Mouse (Mus musculus): ENCODE data around the gene Taar3. TPM values are rescaled to one million over a fixed set of nuclear protein-coding genes. Genes with fewer than 3 reads are reported as not detected.

Taar3 gene
- polyA plus RNA-seq, 1 experiment = not detected

DNA sequence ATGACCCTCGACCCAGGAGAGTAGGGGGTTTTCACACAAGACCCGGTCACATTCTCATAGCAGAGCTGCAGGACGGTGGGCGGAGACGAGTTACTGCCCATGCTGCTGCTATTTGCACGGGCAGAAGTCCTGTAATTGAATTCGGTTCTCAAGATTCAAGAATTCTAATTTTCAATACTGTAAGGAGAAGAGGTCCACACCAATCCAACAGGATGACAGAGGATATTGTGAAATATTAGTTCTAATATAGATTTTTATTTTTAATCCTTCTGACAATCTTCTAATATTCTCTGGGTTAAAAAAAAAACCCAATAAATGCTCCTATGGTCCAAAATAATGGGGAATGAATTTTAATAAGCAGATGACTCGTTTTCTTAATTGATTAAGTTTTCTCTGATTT, 36.2 kb downstream of the Taar3 start, which contains the start of gene Taar6:
Gene Taar6 (minus strand): TSS at position 101 of the 400 bp plus-strand sequence.
- H3K4me3 ChIP-seq (replicated peaks; ENCODE audit: extremely low read depth, low read depth, low read length) = no peak within 1 kb of the TSS
- DNase-seq = no peak
- 72% methylated on average over 8 of the region's 8 CpGs for WGBS
- TF ChIP-seq CTCF (IDR thresholded peaks at IDR 0.05; ENCODE audit: insufficient read depth, low read length) = no peak
- no peak for TF ChIP-seq POLR2A (IDR thresholded peaks at IDR 0.05; ENCODE audit: borderline replicate concordance, extremely low read depth, low read depth, low read length)
- H3K4me1 ChIP-seq (ENCODE audit: control insufficient read depth, insufficient read depth, low read length) = no peaks in the 10 kb centered on the region

DNA sequence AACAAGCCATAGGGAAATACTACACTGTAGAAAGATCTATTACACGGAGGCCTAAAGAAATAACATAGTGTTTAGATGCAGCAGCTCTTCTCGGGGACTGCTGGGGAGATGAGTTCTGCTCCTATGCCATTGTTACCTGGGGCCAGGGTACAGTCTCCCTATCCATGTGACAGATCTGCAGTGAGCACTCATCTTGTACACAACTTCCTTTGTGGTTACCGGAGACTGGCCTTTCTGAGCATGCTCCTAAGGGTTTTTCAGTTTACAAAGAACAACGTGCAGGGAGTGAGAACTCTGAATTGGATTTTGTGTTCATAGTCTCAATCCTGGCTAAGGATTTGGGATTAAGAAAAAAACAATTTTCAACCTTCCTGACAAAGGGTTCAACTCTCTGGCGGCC, 37.1 kb downstream of the Taar3 start:
- no peaks in the 10 kb centered on the region for H3K4me1 ChIP-seq (ENCODE audit: control insufficient read depth, insufficient read depth, low read length)
- H3K4me3 ChIP-seq (replicated peaks; ENCODE audit: extremely low read depth, low read depth, low read length) = no peak overlapping the region
- no peak for DNase-seq
- whole genome bisulfite sequencing = 71% methylated on average over 5 of the region's 5 CpGs
- TF ChIP-seq CTCF (IDR thresholded peaks at IDR 0.05; ENCODE audit: insufficient read depth, low read length) (no peak), POLR2A (IDR thresholded peaks at IDR 0.05; ENCODE audit: borderline replicate concordance, extremely low read depth, low read depth, low read length) (no peak)

DNA sequence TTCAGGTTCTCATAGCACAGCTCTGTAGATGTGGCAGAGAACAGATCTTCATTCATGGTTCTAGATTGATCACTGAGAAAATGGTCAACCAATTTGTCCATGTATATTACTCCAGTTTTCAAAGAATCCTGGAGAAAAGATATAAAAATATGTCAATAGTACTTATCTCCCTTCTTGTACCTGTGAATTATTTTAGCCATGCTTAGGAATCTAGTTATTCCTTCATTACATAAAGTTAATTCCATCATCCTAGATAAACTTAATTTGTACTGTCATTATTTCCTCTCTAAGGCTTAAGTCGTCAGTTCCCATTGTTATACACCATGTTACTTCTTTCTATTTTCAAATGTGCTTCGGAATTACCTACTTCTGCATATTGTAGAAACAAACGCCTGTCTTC, 44.0 kb downstream of the Taar3 start, which contains the start of gene Taar7a:
Gene Taar7a (minus strand): TSS at position 101 of the 400 bp plus-strand sequence.
- DNase-seq = no peak
- TF ChIP-seq POLR2A (IDR thresholded peaks at IDR 0.05; ENCODE audit: borderline replicate concordance, extremely low read depth, low read depth, low read length) = no peak
- no peak for TF ChIP-seq CTCF (IDR thresholded peaks at IDR 0.05; ENCODE audit: insufficient read depth, low read length)
- Histone ChIP-seq H3K4me1 (ENCODE audit: control insufficient read depth, insufficient read depth, low read length) (no peaks in the 10 kb centered on the region), H3K4me3 (replicated peaks; ENCODE audit: extremely low read depth, low read depth, low read length) (no peak within 1 kb of the TSS)
- 85% methylated on average over 3 of the region's 3 CpGs for WGBS

DNA sequence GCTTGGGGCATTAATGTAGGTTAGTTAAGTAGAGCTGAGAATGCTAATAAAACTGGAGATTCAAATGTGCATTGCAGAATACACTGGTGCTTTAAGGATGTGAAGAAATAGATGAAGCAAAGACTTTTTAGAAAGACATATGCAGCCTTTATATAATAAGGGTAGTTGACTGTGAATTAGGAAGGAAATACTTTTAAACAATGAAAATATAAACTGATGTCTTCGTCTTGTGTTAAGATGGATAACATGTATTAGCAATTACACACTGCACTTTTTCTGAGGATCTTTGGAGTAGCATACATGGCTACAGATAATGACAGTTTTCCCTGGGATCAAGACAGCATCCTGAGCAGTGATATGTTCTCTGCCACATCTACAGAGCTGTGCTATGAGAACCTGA, 50.3 kb downstream of the Taar3 start, which contains the start of gene Taar7b:
Gene Taar7b (plus strand): TSS at position 301 of the 400 bp plus-strand sequence.
- 31% methylated on average over 1 of the region's 1 CpGs for WGBS
- TF ChIP-seq POLR2A (IDR thresholded peaks at IDR 0.05; ENCODE audit: borderline replicate concordance, extremely low read depth, low read depth, low read length) = no peak
- no peak for TF ChIP-seq CTCF (IDR thresholded peaks at IDR 0.05; ENCODE audit: insufficient read depth, low read length)
- no peak within 1 kb of the TSS for H3K4me3 ChIP-seq (replicated peaks; ENCODE audit: extremely low read depth, low read depth, low read length)
- no peaks in the 10 kb centered on the region for H3K4me1 ChIP-seq (ENCODE audit: control insufficient read depth, insufficient read depth, low read length)
- no peak for DNase-seq

Other genes starting within 250 kb of the Taar3 start
- 907 and 1,065 TPM in 2 replicates for gene Rps12, start 162.3 kb upstream of the Taar3 start, polyA plus RNA-seq (2012; rRNA removed)
- 8.1 and 10.3 TPM in 2 replicates for gene Slc18b1, start 152.6 kb upstream of the Taar3 start, polyA plus RNA-seq (2012; rRNA removed)
- 4.3 and 4.8 TPM in 2 replicates for gene Vnn3, start 98.1 kb upstream of the Taar3 start, polyA plus RNA-seq (2012; rRNA removed)
- gene Vnn1, start 54.9 kb upstream of the Taar3 start, polyA plus RNA-seq (2012; rRNA removed) = 12.0 and 18.9 TPM in 2 replicates
- gene Taar1, start 29.2 kb upstream of the Taar3 start, polyA plus RNA-seq (2012; rRNA removed) = not detected in 2 replicates
- gene Taar2, start 11.0 kb upstream of the Taar3 start, polyA plus RNA-seq (2012; rRNA removed) = 0.27 TPM in 1 of 2 replicates, not detected in the other
- gene Taar4, start 10.9 kb downstream of the Taar3 start, polyA plus RNA-seq (2012; rRNA removed) = not detected in 2 replicates
- gene Taar5, start 21.1 kb downstream of the Taar3 start, polyA plus RNA-seq (2012; rRNA removed) = not detected in 2 replicates
- not detected in 2 replicates for gene Taar6, start 36.1 kb downstream of the Taar3 start, polyA plus RNA-seq (2012; rRNA removed)
- gene Taar7a, start 43.9 kb downstream of the Taar3 start, polyA plus RNA-seq (2012; rRNA removed) = not detected in 2 replicates
- gene Taar7b, start 50.4 kb downstream of the Taar3 start, polyA plus RNA-seq (2012; rRNA removed) = not detected in 2 replicates
- gene Taar7d, start 77.7 kb downstream of the Taar3 start, polyA plus RNA-seq (2012; rRNA removed) = not detected in 2 replicates
- gene Taar7e, start 88.1 kb downstream of the Taar3 start, polyA plus RNA-seq (2012; rRNA removed) = not detected in 2 replicates
- gene Taar7f, start 100.0 kb downstream of the Taar3 start, polyA plus RNA-seq (2012; rRNA removed) = not detected in 2 replicates
- not detected in 2 replicates for gene Taar8a, start 126.9 kb downstream of the Taar3 start, polyA plus RNA-seq (2012; rRNA removed)
- not detected in 2 replicates for gene Taar8b, start 142.7 kb downstream of the Taar3 start, polyA plus RNA-seq (2012; rRNA removed)
- not detected in 2 replicates for gene Taar8c, start 152.4 kb downstream of the Taar3 start, polyA plus RNA-seq (2012; rRNA removed)
- not detected in 2 replicates for gene Taar9, start 160.0 kb downstream of the Taar3 start, polyA plus RNA-seq (2012; rRNA removed)
- 91.9 and 97.8 TPM in 2 replicates for gene Stx7, start 199.7 kb downstream of the Taar3 start, polyA plus RNA-seq (2012; rRNA removed)

Data from lung, adult 2 months (tissue).